Mouse (Mus musculus) gastrocnemius, postnatal 25 days (tissue): ENCODE measurements around the gene Ddx3y. TPM values are rescaled to one million over a fixed set of nuclear protein-coding genes. Genes with fewer than 3 reads are reported as not detected.

Source experiments
- DNase-seq: peaks from one replicate; pipeline ENCODE4 v3.0.0; 2022
- long read RNA-seq, 2 experiments: library from polyadenylated mRNA; stranded (forward); transcript quantifications; one replicate each; pipeline ENCODE4 v2.0.0; 2021
- total RNA-seq, 2 experiments: library from RNA; stranded (reverse); gene quantifications; 1 replicate in 1 of 2; 2 replicates in 1 of 2; pipeline ENCODE4 v1.2.3; 2021

Ddx3y gene
- 10 to 100 TPM in 1 of 2 experiments, not detected in 1; 52.7 TPM for total RNA-seq
- long read RNA-seq, experiment 1, full-length matches to known transcripts: 9 of 25 reads
- long read RNA-seq, experiment 1, partial matches to known transcripts: 1 of 25 reads
- long read RNA-seq, experiment 1, other reads (novel, unspliced or antisense): 15 of 25 reads
- long read RNA-seq, experiment 2: 0 reads

GRCm38 (mm10) chrY:1286171-1286795, at the start of gene Ddx3y:
Gene Ddx3y, minus strand, starts transcription at chrY:1286629.
- DNase-seq: no peak

- no peak for DNase-seq
Observed at GRCm38 (mm10) chrY:1293708-1294107, 7.3 kb upstream of the Ddx3y start.

- DNase-seq: no peak
Observed at GRCm38 (mm10) chrY:1285735-1286134, 694 bp downstream of the Ddx3y start.

- DNase-seq: no peak
Observed at GRCm38 (mm10) chrY:1246117-1246516, 40.3 kb downstream of the Ddx3y start.

- DNase-seq: no peak
Observed at GRCm38 (mm10) chrY:1245426-1245863, 41.0 kb downstream of the Ddx3y start, which contains the start of gene Uty. Gene Uty, minus strand, starts transcription at chrY:1245759.

GRCm38 (mm10) chrY:1244940-1245339, 41.5 kb downstream of the Ddx3y start:
- no peak for DNase-seq

GRCm38 (mm10) chrY:1244421-1244820, 42.0 kb downstream of the Ddx3y start:
- no peak for DNase-seq

- no peak for DNase-seq
Observed at GRCm38 (mm10) chrY:1220001-1220400, 66.4 kb downstream of the Ddx3y start.

Other genes starting within 250 kb of the Ddx3y start
- gene Uty, start 40.9 kb downstream of the Ddx3y start, total RNA-seq: 10 to 100 TPM in 1 of 2 experiments, not detected in 1; 12.8 TPM
- gene Usp9y, start 173.2 kb upstream of the Ddx3y start, total RNA-seq: not detected